Mouse (Mus musculus) retina, embryonic 14.5 days (tissue): ENCODE measurements around the gene E130309D02Rik.

Source experiments
- DNase-seq: peaks from one replicate; pipeline ENCODE4 v3.0.0-alpha.2; 2015; ENCODE audit warnings: low spot score

Gene E130309D02Rik

DNA sequence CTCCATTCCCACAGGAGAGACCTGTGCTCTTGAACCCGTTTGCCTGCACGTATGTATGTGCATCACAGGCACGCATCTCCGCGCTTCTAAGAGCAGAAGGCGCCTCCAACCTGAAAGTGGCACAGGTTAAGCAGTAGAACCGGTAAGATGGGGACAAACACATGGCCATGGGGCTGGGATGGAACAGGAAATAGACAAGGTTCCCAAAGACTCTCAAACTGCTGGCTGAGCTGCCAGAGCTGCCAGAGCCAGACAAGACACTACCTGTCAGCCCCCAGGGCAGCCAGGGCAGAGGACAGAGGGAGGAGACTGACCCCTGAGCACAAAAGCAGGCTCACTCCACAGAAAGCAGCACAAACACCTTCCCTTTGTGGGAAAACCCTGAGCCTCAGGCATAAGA, 5.2 kb downstream of the E130309D02Rik start:
- no peak for DNase-seq

DNA sequence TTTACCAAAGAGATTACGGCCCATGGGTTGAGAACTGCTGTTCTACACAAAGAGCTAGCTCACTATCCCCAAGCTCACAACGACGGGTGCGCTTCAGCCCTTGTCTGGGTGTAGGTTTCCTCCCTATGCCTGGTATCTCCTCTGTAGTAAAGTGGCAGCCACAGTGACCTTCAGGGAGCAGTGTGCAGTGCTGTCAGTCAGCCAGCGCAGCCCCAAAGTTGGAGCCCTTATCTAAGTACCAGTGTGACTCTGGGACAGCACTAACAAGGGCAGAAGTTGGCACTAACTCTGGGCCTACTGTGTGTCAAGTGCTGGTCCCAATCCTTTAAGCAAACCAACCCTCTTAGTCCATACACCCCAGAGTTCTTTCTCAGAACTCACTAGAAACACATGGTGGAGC, 6.3 kb downstream of the E130309D02Rik start:
- DNase-seq, result no peak

DNA sequence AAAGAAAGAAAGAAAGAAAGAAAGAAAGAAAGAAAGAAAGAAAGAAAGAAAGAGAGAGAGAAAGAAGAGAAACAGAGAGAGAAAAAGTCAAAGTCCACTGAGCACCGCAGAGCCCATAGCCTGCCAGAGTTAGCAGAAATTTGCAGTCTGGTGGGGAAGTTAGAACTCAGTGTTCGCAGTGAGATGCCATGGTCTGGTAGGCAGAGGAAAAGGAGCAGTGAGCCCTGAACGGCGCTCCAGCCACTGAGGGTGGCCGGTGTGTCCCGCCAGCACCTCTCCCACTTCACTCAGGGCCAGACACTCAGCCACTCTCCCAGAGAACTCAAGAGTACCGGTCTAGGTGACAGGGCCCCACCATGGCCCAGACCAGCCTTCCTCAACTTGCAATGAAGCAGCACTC, 10.9 kb downstream of the E130309D02Rik start:
- DNase-seq, result no peak

DNA sequence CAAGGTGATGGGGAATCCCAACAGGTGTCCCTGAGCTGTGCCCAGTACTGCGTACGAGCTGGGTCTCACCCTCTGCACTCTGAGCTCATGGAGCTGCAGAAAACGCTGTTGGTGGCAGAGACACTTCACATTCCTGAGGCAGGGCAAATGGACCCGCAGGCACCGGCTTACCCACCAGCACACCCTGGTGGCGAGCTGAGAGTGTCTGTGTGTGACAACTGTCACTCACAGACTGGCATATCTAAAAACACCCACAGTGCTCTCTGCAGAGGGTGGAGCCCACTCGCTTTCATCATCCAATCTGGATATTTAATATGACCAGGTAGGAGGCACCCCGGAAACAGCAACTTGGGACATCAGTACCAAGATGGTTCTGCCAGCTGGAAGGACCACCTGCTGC, 13.9 kb downstream of the E130309D02Rik start:
- no peak for DNase-seq

DNA sequence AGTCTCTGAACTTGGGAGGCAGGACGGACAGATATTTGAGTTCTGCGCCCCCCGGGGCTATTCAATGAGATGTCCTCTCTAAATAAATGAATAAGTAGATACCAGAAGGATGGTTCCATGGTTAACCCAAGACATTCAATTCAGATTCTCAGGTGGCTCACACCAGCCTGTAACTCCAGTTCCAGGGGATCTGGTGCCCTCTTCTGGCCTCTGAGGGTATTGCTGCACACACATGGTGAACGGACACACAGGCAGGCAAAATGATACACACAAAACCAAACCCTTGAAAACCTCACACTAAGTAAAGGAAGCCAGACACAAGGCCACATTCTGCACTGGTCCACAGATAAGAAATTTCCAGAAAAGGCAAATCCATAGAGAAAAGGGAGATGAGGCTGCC, 15.5 kb downstream of the E130309D02Rik start:
- DNase-seq, result peak; percentile 58

DNA sequence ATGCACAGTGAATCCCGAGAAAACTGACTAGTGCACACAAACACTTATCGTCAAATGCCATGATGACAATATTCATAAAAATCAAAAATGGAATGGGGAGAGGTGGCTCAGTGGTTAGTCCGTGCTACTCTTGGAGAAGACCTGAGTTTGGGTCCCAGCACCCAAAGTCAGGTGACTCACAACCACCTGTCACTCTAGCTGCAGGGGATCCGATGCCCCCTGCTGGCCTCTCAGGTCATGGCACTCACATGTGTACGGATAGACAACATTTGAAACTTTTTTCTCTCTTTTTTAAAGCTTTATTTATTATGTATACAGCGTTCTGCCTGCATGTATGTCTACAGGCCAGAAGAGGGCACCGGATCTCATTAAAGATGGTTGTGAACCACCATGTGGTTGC, 16.8 kb downstream of the E130309D02Rik start:
- DNase-seq, result no peak

DNA sequence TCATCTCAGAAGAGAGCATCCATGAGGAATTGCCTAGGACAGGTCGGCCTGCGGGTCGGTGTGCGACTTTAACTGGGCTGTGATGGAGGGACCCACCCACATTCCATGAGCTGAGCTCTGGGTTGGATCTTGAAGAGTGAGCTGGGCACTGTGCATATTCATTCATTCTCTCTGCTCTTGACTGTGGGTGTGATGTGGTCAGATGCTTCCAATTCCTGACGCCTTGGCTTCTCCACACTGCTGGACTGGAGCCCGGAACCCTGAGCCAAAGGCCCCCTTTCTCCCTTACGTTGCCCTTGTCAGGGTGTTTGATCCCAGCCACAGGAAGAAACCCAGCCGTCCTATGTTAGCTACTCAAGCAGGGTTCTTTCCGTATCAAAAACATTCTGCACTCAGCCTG, 17.2 kb downstream of the E130309D02Rik start:
- no peak for DNase-seq

DNA sequence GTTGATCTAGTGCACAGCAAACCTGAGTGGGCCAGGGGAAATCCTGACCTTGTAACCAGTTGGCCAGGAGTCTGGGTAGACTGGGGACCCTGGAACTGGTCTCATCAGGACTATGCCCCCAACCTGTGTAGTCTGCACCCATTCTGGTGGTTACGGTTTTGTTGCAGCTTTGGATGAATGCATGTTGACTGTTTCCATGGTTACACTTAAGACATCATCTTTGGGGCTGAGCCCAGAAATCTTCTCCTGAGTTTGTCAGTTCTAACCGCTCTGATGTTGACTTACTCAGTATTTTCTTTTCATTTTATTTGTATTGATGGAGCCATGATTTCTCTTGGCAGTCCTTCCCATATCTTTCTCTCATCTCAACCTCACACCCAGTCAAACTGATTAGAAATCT, 19.8 kb downstream of the E130309D02Rik start:
- no peak for DNase-seq

DNA sequence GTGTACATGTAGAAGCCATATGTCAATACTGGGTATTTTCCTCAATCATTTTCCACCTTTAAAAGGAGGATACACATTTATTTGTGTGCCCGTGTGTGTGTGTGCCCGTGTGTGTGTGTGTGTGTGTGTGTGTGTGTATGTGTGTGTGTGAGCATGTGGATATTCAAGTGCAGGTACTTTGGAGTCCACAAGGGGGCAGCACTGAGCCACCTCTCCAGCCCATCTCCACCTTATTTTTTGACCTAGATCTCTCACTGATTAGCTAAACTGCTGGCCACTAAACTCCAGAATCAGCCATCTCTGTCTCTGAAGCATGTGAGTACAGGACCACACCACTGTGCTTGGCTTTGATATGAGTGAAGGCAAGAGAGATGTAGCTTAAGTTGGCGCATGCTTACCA, 20.3 kb downstream of the E130309D02Rik start:
- DNase-seq, result peak; percentile 25

DNA sequence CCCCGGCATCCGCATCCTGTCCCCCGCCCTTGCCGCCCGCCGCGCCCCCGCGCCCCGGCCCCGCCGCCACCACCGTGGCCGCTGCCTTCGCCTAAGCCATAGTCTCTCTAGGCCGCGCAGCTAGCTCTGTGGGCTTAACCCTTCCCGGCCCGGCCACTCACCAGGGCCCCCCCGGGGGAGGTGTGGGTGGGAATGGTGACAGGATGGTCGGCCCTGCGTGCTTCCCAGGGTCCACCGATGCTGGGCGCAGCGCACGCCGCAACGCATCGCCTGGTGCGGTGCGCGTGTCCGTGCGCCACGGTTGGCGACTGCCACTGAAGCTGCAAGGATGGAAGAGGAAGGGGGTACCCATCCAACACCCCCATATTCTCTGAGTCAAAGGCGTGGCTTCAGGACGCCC, 21.8 kb downstream of the E130309D02Rik start, which contains the start of gene Zfp853:
Zfp853 (minus strand) TSS at position 220 of the 400 bp plus-strand sequence.
- no peak for DNase-seq

DNA sequence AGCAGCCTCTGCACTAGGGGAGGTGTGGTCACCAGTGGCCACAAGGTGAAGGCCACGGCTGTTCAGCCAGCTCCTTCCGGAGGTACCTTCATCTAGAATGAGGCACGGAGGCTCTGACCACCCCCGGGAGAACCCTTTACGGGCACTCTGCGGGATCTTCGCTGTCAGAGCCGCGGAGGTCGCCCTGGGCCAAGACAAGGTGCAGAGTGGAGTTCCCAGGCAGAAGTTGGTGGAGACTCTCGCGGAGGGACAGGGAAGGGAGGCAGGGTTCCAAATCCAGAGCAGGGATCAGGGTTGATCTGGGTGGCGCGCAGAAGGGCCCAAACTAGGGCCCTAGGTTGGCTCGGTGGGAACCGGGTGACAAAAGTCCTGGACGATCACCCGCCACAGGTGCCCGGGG, 22.3 kb downstream of the E130309D02Rik start:
- no peak for DNase-seq

DNA sequence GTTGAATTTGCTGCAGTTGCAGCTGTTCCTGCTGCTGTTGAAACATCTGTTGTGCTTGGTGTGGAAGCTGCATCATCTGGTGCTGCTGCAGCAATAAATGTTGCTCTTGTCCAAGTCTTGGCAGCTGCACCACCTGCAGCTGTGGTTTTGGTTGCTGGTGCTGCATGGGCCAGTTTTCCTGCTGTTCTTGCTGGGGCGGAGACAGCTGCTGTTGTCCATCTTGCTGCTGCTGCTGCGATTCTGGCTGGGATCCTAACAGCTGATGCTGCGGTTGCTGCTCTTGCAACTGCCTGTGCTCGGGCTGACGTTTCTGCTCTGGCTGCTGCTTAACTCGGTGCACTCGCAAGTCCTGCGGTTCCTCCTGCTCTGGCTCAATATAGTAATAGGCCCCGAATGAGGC, 25.9 kb downstream of the E130309D02Rik start:
- no peak for DNase-seq

DNA sequence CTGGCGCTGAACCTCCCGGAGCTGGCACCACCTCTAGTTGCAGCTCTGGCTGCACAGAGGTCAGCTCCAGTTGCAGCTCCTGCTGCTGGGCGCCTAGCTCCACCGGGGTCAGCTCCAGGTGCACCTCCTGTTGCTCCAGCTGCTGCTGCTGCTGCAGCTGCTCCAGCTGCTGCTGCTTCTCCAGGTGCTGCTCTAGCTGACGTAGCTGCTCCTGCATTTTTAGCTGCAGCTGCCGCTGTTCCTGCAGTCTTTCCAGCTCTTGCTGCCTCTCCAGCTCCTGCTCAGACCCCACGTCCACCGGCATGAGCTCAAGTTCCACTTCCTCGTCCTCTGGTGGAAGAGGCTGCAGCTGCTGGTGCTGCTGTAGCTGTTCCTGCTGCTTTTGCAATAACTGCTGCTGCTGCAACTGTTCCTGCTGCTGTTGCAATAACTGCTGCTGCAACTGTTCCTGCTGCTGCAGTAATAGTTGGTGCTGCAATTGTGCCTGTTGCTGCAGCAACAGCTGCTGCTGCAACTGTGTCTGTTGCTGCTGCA, 26.7 kb downstream of the E130309D02Rik start:
- no peak for DNase-seq

DNA sequence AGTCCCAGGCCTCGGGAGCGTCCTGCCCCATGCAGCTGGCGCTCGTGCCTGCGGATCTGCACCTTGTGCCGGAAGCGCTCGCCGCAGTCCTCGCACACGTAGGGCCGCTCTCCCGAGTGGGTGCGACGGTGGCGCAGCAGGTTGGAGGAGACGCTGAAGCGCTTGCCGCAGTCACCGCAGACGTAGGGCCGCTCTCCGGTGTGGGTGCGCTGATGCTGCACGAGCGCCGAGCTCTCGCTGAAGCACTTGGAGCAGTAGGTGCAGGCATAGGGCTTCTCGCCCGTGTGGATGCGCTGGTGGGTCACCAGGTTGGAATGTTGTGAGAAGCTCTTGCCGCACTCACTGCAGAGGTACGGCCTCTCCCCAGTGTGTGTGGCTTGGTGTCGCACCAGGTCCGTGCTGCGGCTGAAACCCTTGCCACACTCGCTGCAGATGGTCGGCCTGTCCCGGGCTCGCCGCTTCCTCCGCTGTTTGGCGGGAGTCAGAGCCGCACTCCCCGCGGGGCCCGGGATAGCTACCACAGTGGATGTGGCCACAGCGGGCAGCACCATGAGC, 27.3 kb downstream of the E130309D02Rik start:
- DNase-seq, result peak; percentile 27

DNA sequence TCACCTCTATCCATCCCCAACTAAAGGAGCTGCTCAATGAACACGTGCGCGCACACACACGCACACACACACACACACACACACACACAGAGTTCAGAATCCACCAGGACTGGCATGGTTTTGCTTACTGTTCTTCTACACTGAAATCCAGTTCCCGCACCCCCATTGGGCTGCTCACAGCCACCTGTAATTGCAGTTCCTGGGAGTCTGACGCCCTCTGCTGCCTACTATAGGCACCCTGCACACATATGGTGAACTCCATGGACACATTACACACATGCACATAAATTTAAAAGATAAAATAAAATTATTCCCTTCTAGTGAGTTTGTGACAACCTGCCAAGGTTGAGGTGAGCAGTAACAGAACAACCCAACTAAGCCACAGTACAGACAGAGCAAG, 30.4 kb downstream of the E130309D02Rik start:
- DNase-seq, result no peak

DNA sequence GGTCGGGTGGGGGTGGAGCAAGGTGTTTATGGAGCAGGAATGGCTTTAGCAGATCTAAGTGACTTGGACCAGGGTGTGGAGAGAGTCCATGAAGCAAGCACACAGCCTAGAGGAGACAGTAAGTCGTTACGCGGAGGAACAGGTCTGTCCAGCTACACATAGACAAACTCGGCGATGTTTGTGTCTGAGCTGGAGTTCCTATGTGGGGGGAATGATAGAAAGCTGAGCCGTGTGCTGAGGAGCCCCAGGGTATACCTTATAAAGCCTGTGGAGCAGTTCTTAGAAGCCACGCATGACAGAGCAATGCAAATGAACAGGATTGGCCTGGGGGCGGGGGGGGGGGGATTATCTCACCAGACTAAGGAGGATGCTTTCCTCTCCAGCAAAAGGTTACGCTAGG, 35.9 kb downstream of the E130309D02Rik start:
- no peak for DNase-seq

DNA sequence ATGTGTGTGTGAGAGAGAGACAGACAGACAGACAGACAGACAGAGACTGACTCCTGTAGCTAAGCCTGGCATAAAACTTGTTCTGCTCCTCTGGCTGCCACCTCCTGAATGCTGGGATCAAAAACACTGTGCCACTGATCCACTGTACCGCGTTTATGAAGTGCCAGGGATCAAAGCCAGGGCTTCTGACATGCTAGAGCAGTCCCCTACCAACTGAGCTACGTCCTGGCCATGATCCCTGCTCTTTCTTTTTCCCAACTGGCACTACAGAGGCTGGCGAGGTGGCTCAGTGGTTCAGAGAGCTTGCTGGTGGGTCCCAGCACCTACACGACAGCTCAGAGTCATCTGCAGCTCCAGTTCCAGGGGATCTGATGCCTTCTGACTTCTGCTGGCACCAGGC, 39.4 kb downstream of the E130309D02Rik start:
- no peak for DNase-seq

DNA sequence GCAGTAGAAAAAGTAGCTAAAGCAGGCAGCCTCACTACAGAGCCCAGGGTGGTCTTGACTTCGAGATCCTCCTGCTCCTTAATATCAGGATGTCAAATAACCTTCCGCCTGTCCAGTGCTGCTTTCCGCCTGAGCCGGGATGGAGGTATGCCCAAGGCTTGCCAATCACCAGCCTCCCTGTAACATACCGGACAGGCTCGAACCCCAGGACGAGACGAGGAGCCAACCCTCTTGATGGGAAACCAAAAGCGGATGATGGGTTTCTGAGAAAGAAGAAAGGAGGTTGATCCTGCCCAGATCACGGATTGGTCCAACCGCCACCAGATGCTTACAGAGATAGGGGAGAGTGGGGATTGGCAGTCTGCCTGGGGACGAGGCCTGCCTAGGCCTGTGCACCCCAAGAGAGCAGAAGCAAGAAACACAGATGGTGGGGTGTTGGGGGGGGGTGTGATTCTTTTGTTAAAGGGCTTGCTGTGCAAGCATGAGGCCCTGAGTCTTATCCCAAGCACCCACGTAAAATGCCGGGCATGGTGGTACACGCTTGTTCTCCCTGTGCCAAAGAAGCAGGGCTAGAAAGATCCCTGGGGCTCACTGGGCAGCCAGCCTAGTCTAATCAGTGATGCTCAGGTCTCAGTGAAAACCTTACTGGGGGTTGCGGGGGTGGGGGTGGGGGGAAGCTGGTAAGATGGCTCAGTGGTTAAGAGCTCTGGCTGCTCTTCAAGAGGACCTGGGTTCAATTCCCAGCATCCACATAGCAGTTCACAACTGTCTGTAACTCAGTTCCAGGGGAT, 42.4 kb downstream of the E130309D02Rik start:
- DNase-seq, result no peak

DNA sequence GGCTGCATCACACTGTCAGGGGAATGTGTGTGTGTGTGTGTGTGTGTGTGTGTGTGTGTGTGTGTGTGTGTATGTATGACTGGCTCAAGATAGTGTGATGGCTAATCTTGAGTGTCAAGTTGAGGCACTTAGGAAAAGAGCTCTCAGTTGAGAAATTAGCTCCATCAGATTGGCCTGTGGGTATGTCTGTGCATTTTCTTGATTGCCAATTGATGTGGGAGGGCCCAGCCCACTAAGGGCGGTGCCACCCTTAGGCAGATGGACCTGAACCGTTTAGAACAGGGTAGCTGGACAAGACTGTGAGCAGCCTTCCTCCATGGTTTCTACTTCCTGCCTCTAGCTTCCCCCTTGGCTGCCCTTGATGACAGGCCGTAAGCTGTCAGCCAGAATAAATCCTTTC, 43.1 kb downstream of the E130309D02Rik start:
- no peak for DNase-seq

DNA sequence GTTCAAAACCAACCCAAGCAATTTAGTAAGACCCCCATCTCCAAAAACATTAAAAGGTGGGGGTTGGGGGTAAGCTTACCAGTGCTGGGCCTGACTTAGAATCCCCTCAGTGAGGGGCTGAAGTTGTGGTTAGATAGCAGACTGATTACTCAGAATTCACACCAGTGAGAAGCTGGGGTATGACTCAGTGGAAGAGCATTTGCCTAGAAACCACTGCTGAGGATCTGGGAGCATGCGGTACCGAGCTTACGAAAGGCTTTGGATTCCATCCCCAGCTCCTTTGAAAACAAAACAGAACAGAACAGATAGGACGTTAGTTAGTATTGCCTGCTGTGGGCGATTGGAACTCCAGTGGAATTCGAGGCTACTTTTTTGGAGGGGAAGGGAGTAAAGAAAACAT, 43.5 kb downstream of the E130309D02Rik start:
- no peak for DNase-seq

DNA sequence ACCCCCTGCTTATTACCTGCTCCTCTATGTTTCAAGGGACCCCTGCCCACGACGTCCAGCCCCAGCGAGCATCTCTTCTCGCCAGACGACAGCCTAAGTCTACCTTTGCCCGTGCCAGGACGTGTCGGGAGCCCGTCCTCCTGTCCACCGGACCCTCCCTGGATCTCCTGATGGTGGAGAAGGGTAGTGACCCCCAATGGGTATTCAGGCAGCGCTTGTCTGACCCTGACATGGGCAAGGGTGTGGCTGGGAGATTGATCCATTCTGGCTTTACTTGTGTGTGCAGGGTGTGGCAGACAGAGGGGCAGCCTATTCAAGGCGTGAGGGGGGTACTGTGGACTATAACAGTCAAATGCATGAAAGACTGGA, 45.0 kb downstream of the E130309D02Rik start:
- no peak for DNase-seq

DNA sequence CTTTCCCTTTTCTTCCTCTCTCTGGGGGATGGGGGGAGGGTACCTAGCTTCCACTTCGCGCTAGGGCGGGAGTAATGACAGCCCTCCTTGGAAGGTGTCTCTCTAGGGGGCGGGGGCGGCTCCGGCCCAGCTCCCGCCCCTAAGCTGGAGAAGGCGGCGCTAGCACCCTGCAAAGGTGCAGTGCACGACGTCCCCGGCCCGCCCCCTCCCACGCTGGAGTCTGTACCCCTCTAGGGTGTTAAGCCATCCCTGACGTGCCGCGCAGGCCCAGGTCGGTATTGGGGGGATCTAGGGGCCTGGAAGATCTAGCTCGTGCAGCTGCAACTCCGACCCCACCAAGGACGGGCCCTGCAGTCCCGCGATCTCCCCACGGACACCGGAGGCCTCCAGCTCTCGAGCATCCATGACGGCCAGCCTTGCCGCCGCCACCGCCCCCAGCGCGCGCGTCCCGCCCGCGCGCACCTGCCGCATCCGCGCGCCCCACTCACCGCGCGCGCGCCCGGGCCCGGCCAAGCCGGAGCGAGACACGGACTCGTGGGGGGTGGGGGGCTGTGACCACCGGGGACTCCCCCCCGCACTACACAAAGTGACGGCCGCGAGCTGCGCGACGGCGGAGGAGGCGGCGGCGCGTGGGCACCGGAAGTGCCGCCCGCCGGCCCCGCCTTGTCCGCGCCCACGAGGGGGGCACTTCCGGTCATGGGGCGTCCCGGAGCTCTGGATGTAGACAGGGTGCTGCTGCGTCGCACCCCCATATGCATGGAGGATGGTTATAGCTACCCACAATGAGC, 45.6 kb downstream of the E130309D02Rik start, which contains the start of gene Zfp316:
Zfp316 (minus strand) TSS at position 660 of the 788 bp plus-strand sequence.
- peak; percentile 79 for DNase-seq

DNA sequence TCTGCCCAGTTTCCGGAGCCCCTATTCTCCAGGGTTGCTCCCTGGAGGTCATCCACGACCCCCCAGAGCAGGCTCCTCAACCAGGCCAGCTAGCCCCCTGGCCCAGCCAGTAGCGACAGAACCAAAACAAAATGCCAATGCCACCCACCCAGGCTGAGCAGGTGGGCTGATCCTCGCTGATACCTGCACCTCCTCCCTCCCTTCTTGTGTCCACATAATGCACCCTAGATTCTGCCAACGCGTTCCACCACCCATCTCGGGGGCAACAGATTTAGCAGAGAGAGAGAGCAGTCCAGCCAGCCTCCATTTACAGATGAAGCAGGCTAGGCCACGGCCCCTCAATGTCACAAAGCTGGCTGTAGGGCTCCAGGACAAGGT, 46.2 kb downstream of the E130309D02Rik start:
- DNase-seq, result no peak
